Comparison of ENCODE assay signal across 20 mouse cellular contexts in genomic region chr2:12707514-12707913, GRCm38 (mm10).
"Had no signal": no experiment of that assay in that cellular context is flagged by ENCODE, and none has a peak within 500 bp of the region (broad histone marks: within the 10 kb centered on the region; RNA-seq: fewer than 3 reads in every experiment).

No protein-coding gene starts in this region.

- H3K27ac ChIP-seq: kidney, postnatal 0 days; limb, embryonic 15.5 days; liver, embryonic 14.5 days; macrophage; neural tube, embryonic 13.5 days; stomach, postnatal 0 days had no signal

- H3K36me3 ChIP-seq: limb, embryonic 15.5 days; neural tube, embryonic 13.5 days had no signal

- H3K9me3 ChIP-seq: limb, embryonic 15.5 days; neural tube, embryonic 13.5 days had no signal

- H3K4me2 ChIP-seq: limb, embryonic 15.5 days; liver, embryonic 11.5 days; lung, embryonic 14.5 days; neural tube, embryonic 13.5 days had no signal

- H3K27me3 ChIP-seq: limb, embryonic 15.5 days; neural tube, embryonic 13.5 days had no signal

- ATAC-seq: intestine, postnatal 0 days; liver, postnatal 0 days; lung, postnatal 0 days had no signal

- H3K9ac ChIP-seq: limb, embryonic 15.5 days; liver, embryonic 14.5 days; liver, postnatal 0 days; lung, embryonic 14.5 days; neural tube, embryonic 13.5 days had no signal

- H3K4me3 ChIP-seq: layer of hippocampus, adult 2 months; limb, embryonic 15.5 days; neural tube, embryonic 13.5 days had no signal

- DNase-seq: kidney, adult 2 months; kidney, postnatal 25 days; layer of hippocampus, adult 9-11 months; liver, postnatal 0 days; lung, embryonic 14.5 days; midbrain, embryonic 14.5 days; right cerebral cortex, adult 18-20 months; right cerebral cortex, postnatal 14 days; right cerebral cortex, postnatal 4 days; thymus, postnatal 25 days had no signal
